Mouse (Mus musculus) forebrain, embryonic 13.5 days (tissue): ENCODE measurements around the gene Gm20388. TPM values are rescaled to one million over a fixed set of nuclear protein-coding genes. Genes with fewer than 3 reads are reported as not detected.
"Not testable (repeated sequence)": the region's sequence is repeated elsewhere in the genome, so short reads cannot be mapped to it uniquely, and the experiment has no call there.

Source experiments
- ATAC-seq: fragments of 200-750 bp; cut with Nextera tagmentation; 2 replicates; pipeline ENCODE4 v1.8.0; 2017
- H3K27ac ChIP-seq: fragments of 300-500 bp; sonication (generic); 2 replicates; pipeline ENCODE4 v1.5.1; 2015; ENCODE audit warnings: inconsistent platforms, mild to moderate bottlenecking, moderate library complexity
- H3K27me3 ChIP-seq: fragments of 300-500 bp; sonication (generic); 2 replicates; pipeline ENCODE4 v1.6.1; 2015; ENCODE audit warnings: mild to moderate bottlenecking, inconsistent platforms
- H3K36me3 ChIP-seq: fragments of 300-500 bp; sonication (generic); 2 replicates; pipeline ENCODE4 v1.6.1; 2015; ENCODE audit warnings: mild to moderate bottlenecking, inconsistent platforms; ENCODE audit not compliant: poor library complexity, severe bottlenecking
- H3K4me1 ChIP-seq: fragments of 300-500 bp; sonication (generic); 2 replicates; pipeline ENCODE4 v1.6.1; 2015; ENCODE audit warnings: inconsistent platforms
- H3K4me2 ChIP-seq: fragments of 300-500 bp; sonication (generic); 2 replicates; pipeline ENCODE4 v1.6.1; 2015; ENCODE audit warnings: inconsistent platforms, mild to moderate bottlenecking, moderate library complexity
- H3K4me3 ChIP-seq: fragments of 300-500 bp; sonication (generic); 2 replicates; pipeline ENCODE4 v1.5.1; 2015; ENCODE audit warnings: mild to moderate bottlenecking, inconsistent platforms
- H3K9ac ChIP-seq: fragments of 300-500 bp; sonication (generic); 2 replicates; pipeline ENCODE4 v1.6.1; 2015; ENCODE audit warnings: mild to moderate bottlenecking, inconsistent platforms
- H3K9me3 ChIP-seq: fragments of 300-500 bp; sonication (generic); replicated peaks from 2 replicates; pipeline ENCODE4 v1.6.1; 2016; ENCODE audit warnings: inconsistent platforms
- WGBS: fragments of 180-500 bp; shearing (Covaris S2); methylation state at CpG from one replicate; pipeline ENCODE4 v1.1.7; 2015; 5-methylcytosine and 5-hydroxymethylcytosine counted together
- polyA plus RNA-seq: library from polyadenylated mRNA; unstranded; fragments of >200 nt; fragmentation: Nextera tagmentation; extraction: Ambion mirVana; gene quantifications from 2 replicates; pipeline ENCODE4 v1.2.1, GENCODE M21; 2015

Gm20388 gene
- polyA plus RNA-seq, 1 experiment from 2014 or later, result 5.6 TPM

DNA sequence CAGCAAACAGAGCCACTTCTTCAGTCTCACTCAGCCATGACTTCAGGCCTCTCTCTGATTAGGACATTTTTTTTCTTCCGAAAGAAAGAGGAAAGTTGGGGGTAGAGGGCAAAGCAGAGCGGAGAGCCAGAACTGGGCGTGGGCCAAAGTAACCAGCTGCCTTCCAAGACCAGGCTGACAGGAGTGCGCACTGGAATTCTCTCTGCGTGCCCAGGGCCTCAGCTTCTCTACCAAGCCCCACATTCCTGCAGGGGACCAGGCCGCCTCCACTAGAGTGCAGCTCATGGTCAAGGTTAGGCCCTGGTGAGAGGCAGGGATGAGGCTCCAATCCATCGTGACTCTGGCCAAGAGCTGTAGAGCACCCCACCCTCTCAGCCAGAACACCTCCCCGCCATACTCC lies 1520.9 kb downstream of the Gm20388 start:
- H3K4me3 ChIP-seq, result no peak overlapping the region
- H3K27me3 ChIP-seq, result peaks cover 6% of the 10 kb centered on the region; the same call in 1 of the 2 replicates
- H3K4me1 ChIP-seq, result peaks cover 4% of the 10 kb centered on the region; the same call in 1 of the 2 replicates
- ATAC-seq, result no peak
- WGBS, result 86% methylated on average over 8 of the region's 8 CpGs
- no peak overlapping the region for H3K4me2 ChIP-seq
- no peaks in the 10 kb centered on the region for H3K36me3 ChIP-seq
- no peak overlapping the region for H3K27ac ChIP-seq
- H3K9me3 ChIP-seq, result no peaks in the 10 kb centered on the region
- H3K9ac ChIP-seq, result no peak overlapping the region

- no peak for ATAC-seq
- Histone ChIP-seq H3K27ac (no peak overlapping the region), H3K9me3 (no peaks in the 10 kb centered on the region), H3K36me3 (no peaks in the 10 kb centered on the region), H3K27me3 (peaks cover 6% of the 10 kb centered on the region; the same call in 1 of the 2 replicates), H3K4me3 (no peak overlapping the region), H3K4me2 (no peak overlapping the region), H3K9ac (0 out of 2 replicates have a peak overlapping the region, but pooled peaks have one; percentile 21), H3K4me1 (peaks cover 4% of the 10 kb centered on the region; the same call in 1 of the 2 replicates)
- WGBS, result 8% methylated on average over 17 of the region's 17 CpGs
These were observed 1522.8 kb downstream of the Gm20388 start for GRCm38 (mm10) chr8:121433466-121433865.

DNA sequence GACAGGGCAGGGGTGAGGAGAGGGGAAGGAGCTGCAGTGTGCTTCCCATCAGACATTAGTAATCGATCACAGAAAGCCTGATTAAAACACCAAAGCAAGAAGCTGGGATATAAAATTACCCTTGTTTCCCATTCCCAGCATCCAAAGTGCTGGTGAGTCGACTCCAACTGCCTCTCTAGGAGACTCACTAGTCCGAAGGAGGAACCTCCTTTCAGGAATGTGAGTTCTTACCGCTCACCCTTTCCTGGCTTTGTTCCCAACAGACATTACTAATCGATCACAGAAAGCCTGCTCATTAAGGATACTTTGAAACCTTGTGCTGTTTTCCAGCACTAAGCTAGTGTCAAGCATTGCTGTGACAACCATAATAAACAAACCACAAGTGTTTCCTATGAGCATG lies 1526.0 kb downstream of the Gm20388 start:
- 68% methylated on average over 5 of the region's 5 CpGs for WGBS
- 0 out of 2 replicates have a peak overlapping the region, but pooled peaks have one; percentile 24 for H3K4me3 ChIP-seq
- ATAC-seq, result no peak

GRCm38 (mm10) chr8:121437506-121437905 lies 1526.9 kb downstream of the Gm20388 start:
- Histone ChIP-seq H3K4me2 (no peak overlapping the region), H3K4me3 (no peak overlapping the region), H3K4me1 (peaks cover 4% of the 10 kb centered on the region; the same call in 1 of the 2 replicates), H3K9me3 (no peaks in the 10 kb centered on the region), H3K27ac (no peak overlapping the region), H3K9ac (no peak overlapping the region), H3K36me3 (no peaks in the 10 kb centered on the region), H3K27me3 (peaks cover 6% of the 10 kb centered on the region; the same call in 1 of the 2 replicates)
- no peak for ATAC-seq
- WGBS, result 80% methylated on average over 6 of the region's 6 CpGs

More for the DNA sequence above, 1526.0 kb downstream of the Gm20388 start:
- Histone ChIP-seq H3K4me1 (peaks cover 4% of the 10 kb centered on the region; the same call in 1 of the 2 replicates), H3K27me3 (peaks cover 6% of the 10 kb centered on the region; the same call in 1 of the 2 replicates), H3K27ac (no peak overlapping the region), H3K9me3 (no peaks in the 10 kb centered on the region), H3K4me2 (no peak overlapping the region), H3K9ac (no peak overlapping the region), H3K36me3 (no peaks in the 10 kb centered on the region)

DNA sequence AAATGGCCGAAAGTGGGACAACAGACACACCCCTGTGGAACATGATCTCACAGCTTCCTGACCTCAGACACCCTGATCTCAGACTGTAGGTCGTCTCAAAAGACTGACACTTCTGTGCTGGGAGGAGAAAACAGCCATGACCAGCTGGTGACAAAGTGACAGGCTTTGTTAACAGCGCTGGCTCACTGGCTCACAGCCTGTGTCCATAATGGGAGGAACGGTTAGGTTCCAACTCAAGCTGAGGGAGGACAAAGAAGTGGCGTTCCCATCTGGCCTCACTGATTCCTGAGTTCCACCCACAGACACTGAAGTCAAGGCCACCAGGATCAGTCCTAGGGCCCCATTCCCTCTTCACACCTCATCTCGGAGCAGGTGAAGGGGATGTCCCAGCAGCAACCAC lies 1527.5 kb downstream of the Gm20388 start:
- no peak for ATAC-seq
- 46% methylated on average over 6 of the region's 6 CpGs for WGBS
- Histone ChIP-seq H3K36me3 (no peaks in the 10 kb centered on the region), H3K9ac (no peak overlapping the region), H3K4me2 (no peak overlapping the region), H3K4me3 (no peak overlapping the region), H3K27me3 (no peaks in the 10 kb centered on the region), H3K9me3 (no peaks in the 10 kb centered on the region), H3K27ac (no peak overlapping the region), H3K4me1 (peaks cover 4% of the 10 kb centered on the region; the same call in 1 of the 2 replicates)

GRCm38 (mm10) chr8:121439351-121439750 lies 1528.7 kb downstream of the Gm20388 start:
- no peaks in the 10 kb centered on the region for H3K9me3 ChIP-seq
- ATAC-seq, result no peak
- 83% methylated on average over 4 of the region's 4 CpGs for WGBS
- no peaks in the 10 kb centered on the region for H3K4me1 ChIP-seq
- H3K27me3 ChIP-seq, result no peaks in the 10 kb centered on the region
- H3K9ac ChIP-seq, result no peak overlapping the region
- no peaks in the 10 kb centered on the region for H3K36me3 ChIP-seq
- H3K27ac ChIP-seq, result no peak overlapping the region
- no peak overlapping the region for H3K4me2 ChIP-seq
- no peak overlapping the region for H3K4me3 ChIP-seq

GRCm38 (mm10) chr8:121443361-121443760 lies 1532.7 kb downstream of the Gm20388 start:
- Histone ChIP-seq H3K27ac (no peak overlapping the region), H3K4me2 (no peak overlapping the region), H3K9me3 (no peaks in the 10 kb centered on the region), H3K36me3 (no peaks in the 10 kb centered on the region), H3K4me1 (no peaks in the 10 kb centered on the region), H3K9ac (no peak overlapping the region), H3K27me3 (no peaks in the 10 kb centered on the region), H3K4me3 (no peak overlapping the region)
- ATAC-seq, result no peak
- WGBS, result 66% methylated on average over 7 of the region's 7 CpGs

DNA sequence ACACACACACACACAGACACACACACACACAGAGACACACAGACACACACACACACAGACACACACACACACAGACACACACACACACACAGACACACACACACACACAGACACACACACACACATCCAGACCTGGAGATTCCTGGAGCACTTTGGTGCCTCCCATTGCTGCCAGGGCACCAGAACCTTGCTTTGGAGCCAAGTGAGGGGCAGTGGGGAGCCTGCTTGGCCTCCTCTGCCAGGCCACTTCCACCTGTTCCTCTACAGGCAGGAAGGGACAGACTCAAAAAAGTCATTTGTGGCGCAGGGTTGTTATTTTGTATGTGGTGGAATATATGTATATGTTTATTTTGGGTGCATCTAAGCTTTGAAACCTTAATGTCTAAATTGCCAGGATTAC lies 1533.9 kb downstream of the Gm20388 start:
- H3K9ac ChIP-seq, H3K27ac ChIP-seq, H3K4me2 ChIP-seq, H3K36me3 ChIP-seq, H3K4me1 ChIP-seq, ATAC-seq, H3K9me3 ChIP-seq, H3K4me3 ChIP-seq, H3K27me3 ChIP-seq: not testable (repeated sequence)
- WGBS, result 87% methylated on average over 1 of the region's 1 CpGs

DNA sequence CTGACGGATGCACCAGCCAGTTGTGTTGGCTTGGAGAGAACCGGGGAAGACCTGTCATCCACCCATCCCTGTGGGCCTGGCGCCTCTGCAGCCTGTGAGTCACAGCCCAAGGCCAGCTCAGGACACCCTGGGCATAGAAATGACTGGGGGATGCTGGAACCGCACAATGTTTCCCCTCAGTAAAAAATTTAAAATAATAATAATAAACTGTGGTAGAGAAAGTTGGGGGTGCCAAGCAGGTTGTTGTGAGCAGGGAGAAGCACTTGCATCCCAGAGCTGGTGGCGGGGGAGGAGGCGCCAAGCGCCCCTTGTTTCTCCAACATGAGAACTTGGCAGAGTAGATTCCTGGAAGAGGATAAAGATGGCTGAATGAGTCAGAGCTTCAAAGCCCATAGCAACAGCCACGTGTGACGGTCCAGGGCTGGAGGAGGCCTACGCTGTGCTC lies 1534.4 kb downstream of the Gm20388 start:
- ATAC-seq, result no peak
- Histone ChIP-seq H3K9me3 (no peaks in the 10 kb centered on the region), H3K4me1 (no peaks in the 10 kb centered on the region), H3K27me3 (no peaks in the 10 kb centered on the region), H3K27ac (no peak overlapping the region), H3K4me2 (no peak overlapping the region), H3K4me3 (no peak overlapping the region), H3K36me3 (no peaks in the 10 kb centered on the region), H3K9ac (no peak overlapping the region)
- WGBS, result 90% methylated on average over 10 of the region's 10 CpGs

DNA sequence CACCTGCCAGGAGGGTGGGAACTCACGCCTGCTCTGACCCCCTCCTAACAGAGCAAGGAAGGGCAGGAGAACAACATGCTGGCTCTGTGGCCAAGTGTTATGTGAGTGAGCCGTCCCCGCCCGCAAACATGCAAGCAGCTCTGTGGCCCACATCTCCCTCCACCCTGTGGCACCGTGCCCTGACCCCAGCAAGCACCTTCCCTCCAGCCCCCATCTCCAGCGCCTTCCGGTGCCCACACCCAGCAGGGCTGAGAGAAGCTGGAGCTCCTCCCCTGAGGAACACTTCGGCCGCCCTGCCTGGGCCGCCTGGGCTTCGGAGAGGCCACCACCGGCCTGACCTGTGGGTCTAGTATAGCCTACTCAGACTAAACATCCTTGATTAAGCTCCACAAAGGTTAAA lies 1535.5 kb downstream of the Gm20388 start:
- no peaks in the 10 kb centered on the region for H3K4me1 ChIP-seq
- WGBS, result 90% methylated on average over 12 of the region's 12 CpGs
- H3K27ac ChIP-seq, result no peak overlapping the region
- no peak overlapping the region for H3K9ac ChIP-seq
- H3K27me3 ChIP-seq, result no peaks in the 10 kb centered on the region
- H3K9me3 ChIP-seq, result no peaks in the 10 kb centered on the region
- no peak overlapping the region for H3K4me3 ChIP-seq
- no peak for ATAC-seq
- no peaks in the 10 kb centered on the region for H3K36me3 ChIP-seq
- no peak overlapping the region for H3K4me2 ChIP-seq

DNA sequence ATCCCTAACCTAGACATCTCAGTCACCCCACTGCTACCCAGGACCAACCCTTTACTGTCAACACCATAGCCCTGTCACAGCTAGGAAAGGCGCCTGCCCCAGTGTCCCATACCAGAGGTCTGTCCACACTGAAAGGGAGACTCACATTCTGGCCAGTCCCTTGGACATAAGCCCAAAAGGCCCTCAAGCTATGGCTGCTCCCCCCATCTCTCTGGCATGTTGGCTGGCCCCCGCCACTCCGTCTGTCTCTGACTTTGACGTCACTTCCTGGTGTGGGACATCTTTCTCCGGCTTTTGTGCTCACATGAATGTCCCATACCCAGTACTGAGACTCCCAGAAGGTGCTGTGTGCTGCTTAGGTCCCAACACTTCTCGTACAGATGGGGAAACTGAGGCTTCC lies 1536.2 kb downstream of the Gm20388 start:
- H3K4me3 ChIP-seq, result no peak overlapping the region
- no peak overlapping the region for H3K27ac ChIP-seq
- H3K4me1 ChIP-seq, result no peaks in the 10 kb centered on the region
- H3K9ac ChIP-seq, result no peak overlapping the region
- no peaks in the 10 kb centered on the region for H3K27me3 ChIP-seq
- no peak for ATAC-seq
- no peak overlapping the region for H3K4me2 ChIP-seq
- H3K36me3 ChIP-seq, result no peaks in the 10 kb centered on the region
- H3K9me3 ChIP-seq, result no peaks in the 10 kb centered on the region
- WGBS, result 82% methylated on average over 6 of the region's 6 CpGs

- no peak overlapping the region for H3K27ac ChIP-seq
- WGBS, result 74% methylated on average over 8 of the region's 8 CpGs
- no peak overlapping the region for H3K4me2 ChIP-seq
- H3K4me1 ChIP-seq, result no peaks in the 10 kb centered on the region
- no peak for ATAC-seq
- H3K36me3 ChIP-seq, result no peaks in the 10 kb centered on the region
- no peak overlapping the region for H3K4me3 ChIP-seq
- no peak overlapping the region for H3K9ac ChIP-seq
- H3K9me3 ChIP-seq, result no peaks in the 10 kb centered on the region
- H3K27me3 ChIP-seq, result no peaks in the 10 kb centered on the region
These were observed 1539.6 kb downstream of the Gm20388 start for GRCm38 (mm10) chr8:121450211-121450610.

GRCm38 (mm10) chr8:121451404-121452076 lies 1540.9 kb downstream of the Gm20388 start:
- ATAC-seq, result no peak
- H3K4me2 ChIP-seq, result no peak overlapping the region
- no peaks in the 10 kb centered on the region for H3K36me3 ChIP-seq
- H3K4me1 ChIP-seq, result no peaks in the 10 kb centered on the region
- H3K4me3 ChIP-seq, result no peak overlapping the region
- H3K9me3 ChIP-seq, result no peaks in the 10 kb centered on the region
- H3K9ac ChIP-seq, result no peak overlapping the region
- no peaks in the 10 kb centered on the region for H3K27me3 ChIP-seq
- 80% methylated on average over 16 of the region's 16 CpGs for WGBS
- H3K27ac ChIP-seq, result no peak overlapping the region
